Mouse (Mus musculus) A20 (cell line): ENCODE data around the gene Gm3526.
"Not testable (repeated sequence)": the region's sequence is repeated elsewhere in the genome, so short reads cannot be mapped to it uniquely, and the experiment has no call there.

Experiments used
- DNase-seq: peaks from one replicate; pipeline ENCODE4 v3.0.0-alpha.2; 2011; ENCODE audit warnings: low read depth, low spot score

Gene Gm3526

DNA sequence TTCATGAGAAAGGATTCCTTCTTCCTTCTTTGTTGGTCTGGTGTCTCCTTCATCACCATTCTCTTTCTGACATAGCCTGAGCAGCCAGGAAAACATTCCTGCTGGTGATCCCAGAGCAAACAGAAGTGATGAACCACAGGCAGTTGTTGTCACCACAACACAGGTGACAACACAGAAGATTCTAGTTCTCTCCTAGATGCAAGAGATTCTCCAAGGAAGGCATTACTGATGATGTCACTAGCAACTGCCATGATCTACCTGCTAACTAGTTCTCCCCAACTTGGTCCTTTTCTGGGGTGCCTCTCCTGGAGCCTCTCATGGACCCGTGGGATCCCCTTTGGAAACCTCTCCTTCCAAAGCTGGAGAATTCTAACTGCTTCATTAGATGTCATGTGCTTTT is at the start of gene Gm3526:
Gm3526 (minus strand) TSS at position 101 of the 400 bp plus-strand sequence.
- not testable (repeated sequence) for DNase-seq
